Mouse (Mus musculus): Measurements from ENCODE around the gene Birc2. TPM values are rescaled to one million over a fixed set of nuclear protein-coding genes. Genes with fewer than 3 reads are reported as not detected.

Gene Birc2
- polyA plus RNA-seq, 1 experiment from 2014 or later, result 14.2 TPM

GRCm38 (mm10) chr9:7796129-7796864 is 40.6 kb downstream of the Birc2 start:
- Histone ChIP-seq H3K9me3 (replicated peaks; ENCODE audit: control insufficient read depth, low read length) (no peaks in the 10 kb centered on the region), H3K36me3 (ENCODE audit: control insufficient read depth, insufficient read depth) (peaks cover 12% of the 10 kb centered on the region), H3K4me2 (ENCODE audit: low read depth, low read length) (no peak overlapping the region), H3K27me3 (ENCODE audit: control insufficient read depth, insufficient read depth, low read depth, low read length) (no peaks in the 10 kb centered on the region), H3K4me3 (ENCODE audit: low read depth, low read length) (no peak overlapping the region), H3K4me1 (ENCODE audit: control insufficient read depth, low read depth, low read length) (peaks cover 2% of the 10 kb centered on the region; the same call in 1 of the 2 replicates), H3K9ac (ENCODE audit: low read depth, low read length) (no peak overlapping the region), H3K27ac (ENCODE audit: low read length) (no peak overlapping the region)
- ATAC-seq (ENCODE audit: low read depth), result no peak
- WGBS (ENCODE audit: insufficient replicate concordance), result 61% methylated on average over 6 of the region's 6 CpGs

GRCm38 (mm10) chr9:7795581-7795980 is 41.3 kb downstream of the Birc2 start:
- Histone ChIP-seq H3K4me1 (ENCODE audit: control insufficient read depth, low read depth, low read length) (peaks cover 9% of the 10 kb centered on the region), H3K9me3 (replicated peaks; ENCODE audit: control insufficient read depth, low read length) (no peaks in the 10 kb centered on the region), H3K36me3 (ENCODE audit: control insufficient read depth, insufficient read depth) (peaks cover 12% of the 10 kb centered on the region), H3K27ac (ENCODE audit: low read length) (no peak overlapping the region), H3K4me3 (ENCODE audit: low read depth, low read length) (no peak overlapping the region), H3K4me2 (ENCODE audit: low read depth, low read length) (no peak overlapping the region), H3K9ac (ENCODE audit: low read depth, low read length) (no peak overlapping the region), H3K27me3 (ENCODE audit: control insufficient read depth, insufficient read depth, low read depth, low read length) (no peaks in the 10 kb centered on the region)
- no peak for ATAC-seq (ENCODE audit: low read depth)

- no peak for ATAC-seq (ENCODE audit: low read depth)
- Histone ChIP-seq H3K4me2 (ENCODE audit: low read depth, low read length) (no peak overlapping the region), H3K27ac (ENCODE audit: low read length) (no peak overlapping the region), H3K9me3 (replicated peaks; ENCODE audit: control insufficient read depth, low read length) (no peaks in the 10 kb centered on the region), H3K27me3 (ENCODE audit: control insufficient read depth, insufficient read depth, low read depth, low read length) (no peaks in the 10 kb centered on the region), H3K4me3 (ENCODE audit: low read depth, low read length) (no peak overlapping the region), H3K9ac (ENCODE audit: low read depth, low read length) (no peak overlapping the region), H3K36me3 (ENCODE audit: control insufficient read depth, insufficient read depth) (peaks cover 12% of the 10 kb centered on the region), H3K4me1 (ENCODE audit: control insufficient read depth, low read depth, low read length) (peaks cover 28% of the 10 kb centered on the region)
- 76% methylated on average over 2 of the region's 2 CpGs for WGBS (ENCODE audit: insufficient replicate concordance)
Observed at GRCm38 (mm10) chr9:7793561-7793960, 43.3 kb downstream of the Birc2 start.

DNA sequence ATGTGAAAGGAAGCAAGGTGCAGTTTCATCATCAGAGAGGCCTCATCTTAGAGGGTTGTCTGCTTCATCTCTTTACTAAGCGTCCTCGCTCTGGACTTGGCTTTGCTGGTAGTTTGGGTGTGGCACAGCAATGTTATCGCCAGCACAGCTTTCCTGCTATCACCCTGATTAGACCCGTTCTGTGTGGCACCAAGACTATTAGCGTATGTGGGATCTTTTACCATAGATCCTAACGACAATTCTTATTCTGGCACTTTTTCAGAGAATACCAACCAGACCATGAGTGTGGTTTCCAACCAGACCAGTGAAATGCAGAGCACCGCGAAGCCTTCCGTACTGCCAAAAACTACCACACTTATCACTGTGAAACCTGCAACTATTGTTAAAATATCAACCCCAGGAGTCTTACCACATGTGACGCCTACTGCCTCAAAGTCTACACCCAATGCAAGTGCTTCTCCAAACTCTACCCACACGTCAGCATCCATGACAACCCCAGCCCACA is 46.2 kb downstream of the Birc2 start:
- Histone ChIP-seq H3K27ac (ENCODE audit: low read length) (peak overlapping the region; percentile 66), H3K4me1 (ENCODE audit: control insufficient read depth, low read depth, low read length) (peaks cover 30% of the 10 kb centered on the region), H3K36me3 (ENCODE audit: control insufficient read depth, insufficient read depth) (peaks cover 12% of the 10 kb centered on the region), H3K9ac (ENCODE audit: low read depth, low read length) (no peak overlapping the region), H3K27me3 (ENCODE audit: control insufficient read depth, insufficient read depth, low read depth, low read length) (no peaks in the 10 kb centered on the region), H3K4me2 (ENCODE audit: low read depth, low read length) (peak overlapping the region; percentile 54), H3K4me3 (ENCODE audit: low read depth, low read length) (peak overlapping the region; percentile 13; the same call in 1 of the 2 replicates), H3K9me3 (replicated peaks; ENCODE audit: control insufficient read depth, low read length) (no peaks in the 10 kb centered on the region)
- peak; percentile 93 for ATAC-seq (ENCODE audit: low read depth)
- 26% methylated on average over 11 of the region's 11 CpGs for WGBS (ENCODE audit: insufficient replicate concordance)

DNA sequence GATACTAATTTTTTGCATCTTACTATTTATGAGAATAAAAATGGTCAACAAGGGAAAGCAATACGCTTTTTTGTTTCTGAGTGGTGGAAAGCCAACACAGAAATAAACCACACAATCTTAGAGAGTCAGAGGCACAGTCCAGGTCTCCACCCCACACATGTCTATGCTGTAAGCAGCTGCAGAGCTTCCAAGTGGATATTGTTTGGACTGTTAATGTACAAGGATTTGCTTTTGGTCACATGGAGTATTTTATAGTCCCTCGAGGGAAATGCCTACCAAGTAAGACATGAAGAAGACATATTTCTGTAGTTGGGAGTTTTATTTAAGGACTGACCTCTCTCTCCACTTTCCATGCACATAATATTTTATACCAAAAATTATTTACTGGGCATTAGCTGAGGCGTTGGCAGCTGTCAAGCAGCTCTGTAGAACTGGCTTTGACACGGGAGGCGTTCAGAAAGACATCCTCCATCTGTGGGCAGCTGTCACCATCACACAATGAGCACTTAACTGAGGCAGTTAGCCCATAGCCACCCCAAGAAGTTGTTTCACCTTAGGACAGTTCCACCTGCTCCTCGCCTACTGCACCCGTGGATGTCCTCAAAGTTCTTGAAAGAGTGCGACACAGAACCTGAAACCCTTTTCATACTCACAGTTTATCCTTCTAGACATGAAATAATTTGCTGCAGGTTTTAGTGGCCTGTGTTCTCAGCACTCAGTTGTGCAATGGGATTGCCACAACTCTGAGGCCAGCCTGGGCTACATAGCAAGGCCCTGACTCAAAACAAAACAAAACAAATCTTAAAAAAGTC is 46.9 kb downstream of the Birc2 start:
- H3K4me1 ChIP-seq (ENCODE audit: control insufficient read depth, low read depth, low read length), result peaks cover 30% of the 10 kb centered on the region
- no peak overlapping the region for H3K9ac ChIP-seq (ENCODE audit: low read depth, low read length)
- WGBS (ENCODE audit: insufficient replicate concordance), result 51% methylated on average over 8 of the region's 8 CpGs
- no peaks in the 10 kb centered on the region for H3K27me3 ChIP-seq (ENCODE audit: control insufficient read depth, insufficient read depth, low read depth, low read length)
- H3K4me3 ChIP-seq (ENCODE audit: low read depth, low read length), result no peak overlapping the region
- H3K36me3 ChIP-seq (ENCODE audit: control insufficient read depth, insufficient read depth), result peaks cover 12% of the 10 kb centered on the region
- no peak for ATAC-seq (ENCODE audit: low read depth)
- H3K27ac ChIP-seq (ENCODE audit: low read length), result peak overlapping the region; percentile 22
- H3K9me3 ChIP-seq (replicated peaks; ENCODE audit: control insufficient read depth, low read length), result no peaks in the 10 kb centered on the region
- H3K4me2 ChIP-seq (ENCODE audit: low read depth, low read length), result peak overlapping the region; percentile 54

- Histone ChIP-seq H3K9ac (ENCODE audit: low read depth, low read length) (no peak overlapping the region), H3K27me3 (ENCODE audit: control insufficient read depth, insufficient read depth, low read depth, low read length) (no peaks in the 10 kb centered on the region), H3K36me3 (ENCODE audit: control insufficient read depth, insufficient read depth) (peaks cover 12% of the 10 kb centered on the region), H3K4me1 (ENCODE audit: control insufficient read depth, low read depth, low read length) (peaks cover 30% of the 10 kb centered on the region), H3K27ac (ENCODE audit: low read length) (no peak overlapping the region), H3K4me3 (ENCODE audit: low read depth, low read length) (no peak overlapping the region), H3K4me2 (ENCODE audit: low read depth, low read length) (no peak overlapping the region), H3K9me3 (replicated peaks; ENCODE audit: control insufficient read depth, low read length) (no peaks in the 10 kb centered on the region)
- ATAC-seq (ENCODE audit: low read depth), result no peak
- WGBS (ENCODE audit: insufficient replicate concordance), result 70% methylated on average over 6 of the region's 6 CpGs
Observed at GRCm38 (mm10) chr9:7788411-7788810, 48.5 kb downstream of the Birc2 start.

DNA sequence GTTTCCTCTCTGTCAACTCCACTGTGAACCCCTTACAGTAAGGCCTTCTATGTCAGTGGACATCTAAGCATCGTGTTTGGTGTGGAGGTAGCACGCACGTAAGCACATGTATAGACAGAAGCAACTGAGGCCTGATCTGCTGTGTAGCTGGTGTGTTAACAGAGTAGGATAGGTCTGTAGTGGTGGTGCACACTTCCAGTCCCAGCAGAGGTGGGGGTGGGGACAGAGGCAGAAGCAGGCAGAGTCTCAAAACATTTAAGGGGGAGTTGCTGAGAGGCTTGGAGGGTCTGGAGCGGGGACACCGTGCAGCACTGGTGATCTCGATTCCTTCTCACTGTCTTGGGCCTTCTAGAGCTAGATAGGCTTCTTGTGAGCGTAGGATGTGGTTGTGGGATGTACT is 50.8 kb downstream of the Birc2 start:
- Histone ChIP-seq H3K4me1 (ENCODE audit: control insufficient read depth, low read depth, low read length) (peaks cover 28% of the 10 kb centered on the region), H3K36me3 (ENCODE audit: control insufficient read depth, insufficient read depth) (no peaks in the 10 kb centered on the region), H3K27ac (ENCODE audit: low read length) (peak overlapping the region; percentile 45), H3K27me3 (ENCODE audit: control insufficient read depth, insufficient read depth, low read depth, low read length) (no peaks in the 10 kb centered on the region), H3K4me3 (ENCODE audit: low read depth, low read length) (no peak overlapping the region), H3K4me2 (ENCODE audit: low read depth, low read length) (no peak overlapping the region), H3K9me3 (replicated peaks; ENCODE audit: control insufficient read depth, low read length) (no peaks in the 10 kb centered on the region), H3K9ac (ENCODE audit: low read depth, low read length) (no peak overlapping the region)
- no peak for ATAC-seq (ENCODE audit: low read depth)
- 90% methylated on average over 7 of the region's 7 CpGs for WGBS (ENCODE audit: insufficient replicate concordance)

DNA sequence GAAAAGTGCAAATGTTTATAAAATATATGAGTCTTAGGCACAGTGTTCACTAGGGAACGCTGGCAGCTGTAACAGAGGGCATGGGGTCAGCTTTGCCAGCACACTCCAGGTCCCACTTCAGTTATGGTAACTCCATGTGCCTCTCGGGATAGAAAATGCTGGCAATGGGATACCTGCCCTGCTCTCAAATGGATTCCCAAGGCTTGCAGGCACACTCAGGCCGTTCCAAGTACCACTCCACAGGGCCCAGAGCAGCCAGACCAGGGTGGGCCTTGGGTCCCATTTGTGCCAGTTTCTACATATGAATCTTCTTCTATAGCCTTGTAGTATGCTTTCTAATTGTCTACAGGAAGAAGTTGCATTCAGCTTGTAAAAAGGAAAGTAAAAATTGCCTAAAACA is 51.5 kb downstream of the Birc2 start:
- ATAC-seq (ENCODE audit: low read depth), result no peak
- H3K36me3 ChIP-seq (ENCODE audit: control insufficient read depth, insufficient read depth), result no peaks in the 10 kb centered on the region
- peaks cover 28% of the 10 kb centered on the region for H3K4me1 ChIP-seq (ENCODE audit: control insufficient read depth, low read depth, low read length)
- H3K4me3 ChIP-seq (ENCODE audit: low read depth, low read length), result no peak overlapping the region
- no peaks in the 10 kb centered on the region for H3K27me3 ChIP-seq (ENCODE audit: control insufficient read depth, insufficient read depth, low read depth, low read length)
- H3K4me2 ChIP-seq (ENCODE audit: low read depth, low read length), result no peak overlapping the region
- peak overlapping the region; percentile 42; the same call in 1 of the 2 replicates for H3K27ac ChIP-seq (ENCODE audit: low read length)
- no peak overlapping the region for H3K9ac ChIP-seq (ENCODE audit: low read depth, low read length)
- WGBS (ENCODE audit: insufficient replicate concordance), result 89% methylated on average over 3 of the region's 3 CpGs
- no peaks in the 10 kb centered on the region for H3K9me3 ChIP-seq (replicated peaks; ENCODE audit: control insufficient read depth, low read length)

DNA sequence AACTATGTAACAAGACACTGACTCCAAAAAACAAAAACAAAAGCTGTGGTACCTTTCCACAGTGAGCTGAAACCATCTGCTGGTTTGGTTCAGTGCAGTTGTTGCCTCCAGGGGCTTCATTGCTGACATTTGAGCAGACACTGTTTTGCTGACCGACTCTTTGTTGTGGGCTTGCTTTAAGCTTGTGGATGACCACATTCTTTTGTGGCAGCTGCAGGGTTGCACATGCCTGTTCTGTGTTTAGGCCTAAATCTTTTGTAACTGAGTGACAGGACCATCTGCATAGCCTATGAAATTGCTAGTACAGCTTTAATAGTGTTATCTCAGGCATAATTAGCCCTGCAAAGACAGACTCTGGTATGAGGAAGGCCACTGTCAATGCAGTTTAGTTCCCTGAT is 52.2 kb downstream of the Birc2 start:
- Histone ChIP-seq H3K27ac (ENCODE audit: low read length) (no peak overlapping the region), H3K4me3 (ENCODE audit: low read depth, low read length) (no peak overlapping the region), H3K4me1 (ENCODE audit: control insufficient read depth, low read depth, low read length) (peaks cover 28% of the 10 kb centered on the region), H3K27me3 (ENCODE audit: control insufficient read depth, insufficient read depth, low read depth, low read length) (no peaks in the 10 kb centered on the region), H3K9ac (ENCODE audit: low read depth, low read length) (no peak overlapping the region), H3K36me3 (ENCODE audit: control insufficient read depth, insufficient read depth) (no peaks in the 10 kb centered on the region), H3K9me3 (replicated peaks; ENCODE audit: control insufficient read depth, low read length) (no peaks in the 10 kb centered on the region), H3K4me2 (ENCODE audit: low read depth, low read length) (no peak overlapping the region)
- WGBS (ENCODE audit: insufficient replicate concordance), result 68% methylated on average over 1 of the region's 1 CpGs
- ATAC-seq (ENCODE audit: low read depth), result no peak

Data from liver, embryonic 16.5 days (tissue).